Mouse (Mus musculus) intestine, embryonic 14.5 days (tissue): ENCODE data around the gene Gm21256. TPM values are rescaled to one million over a fixed set of nuclear protein-coding genes. Genes with fewer than 3 reads are reported as not detected.
"Not testable (repeated sequence)": the region's sequence is repeated elsewhere in the genome, so short reads cannot be mapped to it uniquely, and the experiment has no call there.

ENCODE experiments used
- ATAC-seq: fragments of 200-750 bp; cut with Nextera tagmentation; replicated peaks from 2 replicates; pipeline ENCODE4 v1.8.0; 2017; ENCODE audit warnings: low read depth, moderate number of reproducible peaks, moderate TSS enrichment, moderate library complexity; ENCODE audit not compliant: low FRiP score, low TSS enrichment
- DNase-seq: peaks from one replicate; pipeline ENCODE4 v3.0.0-alpha.2; 2018; ENCODE audit warnings: low spot score
- H3K27ac ChIP-seq: fragments of 300-500 bp; sonication (generic); 2 replicates; pipeline ENCODE4 v1.5.1; 2014; ENCODE audit warnings: low read depth, mild to moderate bottlenecking, control low read depth
- H3K27me3 ChIP-seq: fragments of 300-500 bp; sonication (generic); replicated peaks from 2 replicates; pipeline ENCODE4 v1.6.1; 2014; ENCODE audit warnings: low read length, control low read depth; ENCODE audit not compliant: control insufficient read depth, insufficient read depth
- H3K36me3 ChIP-seq: fragments of 300-500 bp; sonication (generic); 2 replicates; pipeline ENCODE4 v1.6.1; 2014; ENCODE audit warnings: low read length, control low read depth; ENCODE audit not compliant: control insufficient read depth, insufficient read depth
- H3K4me1 ChIP-seq: fragments of 300-500 bp; sonication (generic); replicated peaks from 2 replicates; pipeline ENCODE4 v1.6.1; 2014; ENCODE audit warnings: low read length, control low read depth, mixed read lengths; ENCODE audit not compliant: control insufficient read depth, insufficient read depth
- H3K4me2 ChIP-seq: fragments of 300-500 bp; sonication (generic); 2 replicates; pipeline ENCODE4 v1.6.1; 2014; ENCODE audit warnings: low read length
- H3K4me3 ChIP-seq: fragments of 300-500 bp; sonication (generic); 2 replicates; pipeline ENCODE4 v1.5.1; 2014; ENCODE audit warnings: low read depth, low read length, control low read depth, mixed read lengths
- H3K9ac ChIP-seq: fragments of 300-500 bp; sonication (generic); 2 replicates; pipeline ENCODE4 v1.6.1; 2014; ENCODE audit warnings: mild to moderate bottlenecking, low read length
- H3K9me3 ChIP-seq: fragments of 300-500 bp; sonication (generic); 2 replicates; pipeline ENCODE4 v1.6.1; 2016; ENCODE audit warnings: low read length, control low read depth; ENCODE audit not compliant: control insufficient read depth
- WGBS: fragments of 180-500 bp; shearing (Covaris S2); extraction: QIAGEN DNeasy Blood & Tissue Kit; methylation state at CpG from one replicate; pipeline ENCODE4 v1.1.7; 2014; 5-methylcytosine and 5-hydroxymethylcytosine counted together
- polyA plus RNA-seq: library from polyadenylated mRNA; unstranded; fragments of >200 nt; fragmentation: Nextera tagmentation; extraction: Ambion mirVana; gene quantifications from 2 replicates; pipeline ENCODE4 v1.2.1, GENCODE M21; 2014

The Gm21256 gene
- polyA plus RNA-seq: not detected in 2 replicates

GRCm38 (mm10) chrY:47450660-47451059 is at the start of gene Gm21256:
Gm21256 (plus strand) TSS chrY:47450960.
- not testable (repeated sequence) for H3K4me3 ChIP-seq, H3K27me3 ChIP-seq, ATAC-seq, H3K36me3 ChIP-seq, H3K9ac ChIP-seq, H3K9me3 ChIP-seq, H3K27ac ChIP-seq, DNase-seq, H3K4me1 ChIP-seq, H3K4me2 ChIP-seq
- no CpG with 5 or more reads among the region's 7 CpGs for WGBS

Other genes with a start within 250 kb of the Gm21256 start
- gene Gm21170, start 240.1 kb downstream of the Gm21256 start, polyA plus RNA-seq: not detected in 2 replicates